Mouse (Mus musculus) embryo, embryonic 11 days (tissue): ENCODE measurements around the gene Scamp2.

ENCODE experiments used
- DNase-seq: peaks from one replicate; pipeline ENCODE4 v3.0.0-alpha.2; 2015

Scamp2 gene

GRCm38 (mm10) chr9:57552139-57552887, 8.4 kb upstream of the Scamp2 start, which contains the start of gene Mpi:
Mpi (minus strand) TSS chr9:57552763.
- peak; percentile 89 for DNase-seq

- no peak for DNase-seq
These were observed 7.6 kb upstream of the Scamp2 start for GRCm38 (mm10) chr9:57553119-57553518.

- no peak for DNase-seq
These were observed 6.0 kb upstream of the Scamp2 start for GRCm38 (mm10) chr9:57554753-57555152.

GRCm38 (mm10) chr9:57557215-57557614, 3.5 kb upstream of the Scamp2 start:
- DNase-seq, result no peak

- no peak for DNase-seq
These were observed 2.1 kb upstream of the Scamp2 start for GRCm38 (mm10) chr9:57558625-57559024.

- DNase-seq, result no peak
These were observed 1.2 kb upstream of the Scamp2 start for GRCm38 (mm10) chr9:57559568-57559967.

GRCm38 (mm10) chr9:57560263-57560662, 480 bp upstream of the Scamp2 start:
- DNase-seq, result no peak

GRCm38 (mm10) chr9:57561711-57562099, 962 bp downstream of the Scamp2 start:
- no peak for DNase-seq

GRCm38 (mm10) chr9:57562896-57563372, 2.2 kb downstream of the Scamp2 start:
- no peak for DNase-seq

- no peak for DNase-seq
These were observed 3.9 kb downstream of the Scamp2 start for GRCm38 (mm10) chr9:57564609-57565008.

GRCm38 (mm10) chr9:57565741-57566221, 5.0 kb downstream of the Scamp2 start:
- DNase-seq, result peak; percentile 9

GRCm38 (mm10) chr9:57566846-57567245, 6.1 kb downstream of the Scamp2 start:
- DNase-seq, result no peak

- no peak for DNase-seq
These were observed 7.8 kb downstream of the Scamp2 start for GRCm38 (mm10) chr9:57568500-57568899.

- no peak for DNase-seq
These were observed 13.7 kb downstream of the Scamp2 start for GRCm38 (mm10) chr9:57574397-57574796.

- DNase-seq, result no peak
These were observed 14.8 kb downstream of the Scamp2 start for GRCm38 (mm10) chr9:57575577-57575976.

GRCm38 (mm10) chr9:57577144-57577849, 16.6 kb downstream of the Scamp2 start:
- no peak for DNase-seq

GRCm38 (mm10) chr9:57584991-57585390, 24.2 kb downstream of the Scamp2 start:
- DNase-seq, result no peak

GRCm38 (mm10) chr9:57589224-57590126, 28.7 kb downstream of the Scamp2 start, which contains the start of gene Ulk3:
Ulk3 (plus strand) TSS chr9:57589452.
- DNase-seq, result peak; percentile 86

- DNase-seq, result peak; percentile 38
These were observed 30.0 kb downstream of the Scamp2 start for GRCm38 (mm10) chr9:57590726-57591125.

- DNase-seq, result peak; percentile 31
These were observed 32.9 kb downstream of the Scamp2 start for GRCm38 (mm10) chr9:57593454-57594173.

- DNase-seq, result no peak
These were observed 33.4 kb downstream of the Scamp2 start for GRCm38 (mm10) chr9:57594174-57594509.

GRCm38 (mm10) chr9:57597265-57597664, 36.5 kb downstream of the Scamp2 start:
- no peak for DNase-seq
